Mouse (Mus musculus) G1E (cell line): ENCODE results near the gene Rasal1. TPM values are rescaled to one million over a fixed set of nuclear protein-coding genes. Genes with fewer than 3 reads are reported as not detected.
A peak's percentile ranks its signal among the peaks of the same experiment; 100 is the strongest.

Experiments
- ATAC-seq: 2 replicates; pipeline ENCODE4 v1.8.0; 2016; ENCODE audit warnings: mild to moderate bottlenecking; ENCODE audit not compliant: insufficient number of reproducible peaks, poor library complexity, low FRiP score, severe bottlenecking; ENCODE audit errors: extremely low read depth
- DNase-seq: peaks from one replicate; pipeline ENCODE4 v3.0.0; 2012; ENCODE audit warnings: low spot score
- H3K27me3 ChIP-seq: 2 replicates; pipeline ENCODE4 v1.6.1; 2012; ENCODE audit warnings: mild to moderate bottlenecking, low read length, inconsistent platforms; ENCODE audit not compliant: insufficient read depth
- H3K36me3 ChIP-seq: replicated peaks from 2 replicates; pipeline ENCODE3; 2012; ENCODE audit warnings: mild to moderate bottlenecking, inconsistent platforms
- H3K4me1 ChIP-seq: 2 replicates; pipeline ENCODE4 v1.6.1; 2012; ENCODE audit warnings: low read depth, low read length, inconsistent platforms, mixed read lengths; ENCODE audit not compliant: insufficient read depth
- H3K4me3 ChIP-seq: 2 replicates; pipeline ENCODE4 v1.5.1; 2012; ENCODE audit warnings: low read depth, mild to moderate bottlenecking, inconsistent platforms, low read length, moderate library complexity, mixed read lengths
- H3K9me3 ChIP-seq: replicated peaks from 2 replicates; pipeline ENCODE4 v1.6.1; 2012; ENCODE audit warnings: inconsistent platforms
- CTCF ChIP-seq: IDR thresholded peaks from 2 replicates; pipeline ENCODE4 v1.5.1; 2012; ENCODE audit warnings: low read depth, low read length, inconsistent platforms, mixed read lengths
- GATA1 ChIP-seq: IDR thresholded peaks from 2 replicates; pipeline ENCODE4 v1.6.1; 2012; ENCODE audit warnings: borderline replicate concordance, low read length, inconsistent platforms, mixed read lengths
- GATA2 ChIP-seq: IDR thresholded peaks from 2 replicates; pipeline ENCODE4 v1.6.1; 2012; ENCODE audit warnings: low read depth, low read length, inconsistent platforms, borderline replicate concordance
- POLR2AphosphoS5 ChIP-seq: IDR thresholded peaks from 2 replicates; pipeline ENCODE4 v1.6.1; 2012; ENCODE audit warnings: low read depth, low read length, inconsistent platforms; ENCODE audit not compliant: insufficient replicate concordance
- TAL1 ChIP-seq: conservative IDR thresholded peaks from 2 replicates; pipeline ENCODE4 v1.6.1; 2012; ENCODE audit warnings: low read depth, low read length, inconsistent platforms, mixed read lengths
- polyA plus RNA-seq: library from polyadenylated mRNA; stranded (reverse); fragments of >175 nt; gene quantifications from 2 replicates; pipeline ENCODE4 v1.2.3, GENCODE M21; 2012
- total RNA-seq, 2 experiments: library from RNA; stranded (forward) in 1 of 2; stranded (reverse) in 1 of 2; fragments of 200-1000 nt in 1 of 2; fragments of >200 nt in 1 of 2; fragmentation: Nextera tagmentation in 1 of 2; gene quantifications; 2 replicates each; pipeline ENCODE4 v1.2.3; 2014 to 2017

The Rasal1 gene
- total and polyA plus RNA-seq, 3 experiments: 1.4 to 10.8 (median 5.6) TPM

DNA sequence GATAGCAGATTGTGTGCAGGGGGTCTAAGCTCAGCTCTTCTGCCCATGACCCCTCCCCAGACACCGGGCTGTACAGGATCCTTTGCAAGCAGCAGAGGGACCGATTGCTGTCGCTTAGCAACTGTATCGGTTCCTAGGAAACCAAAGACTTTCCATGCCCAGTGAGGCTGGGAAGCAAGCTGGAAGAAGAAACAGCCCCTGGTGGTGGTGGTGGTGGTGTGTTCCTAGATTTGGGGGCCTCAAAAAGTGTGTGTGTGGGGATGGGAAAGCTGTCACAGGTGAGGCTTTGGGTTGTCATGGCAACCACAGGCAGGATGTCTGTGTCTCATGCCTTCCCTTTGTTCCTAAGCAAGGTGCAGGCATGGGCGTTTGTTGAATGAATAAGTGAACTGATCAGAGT, 12.2 kb downstream of the Rasal1 start:
- ATAC-seq (no peak), DNase-seq (no peak)
- Histone ChIP-seq H3K9me3 (no peaks in the 10 kb centered on the region), H3K4me1 (peaks cover 14% of the 10 kb centered on the region), H3K36me3 (peaks cover 66% of the 10 kb centered on the region), H3K4me3 (no peak overlapping the region), H3K27me3 (peaks cover 19% of the 10 kb centered on the region)
- TF ChIP-seq GATA2: no peak

- H3K27me3 ChIP-seq: peaks cover 27% of the 10 kb centered on the region
- no peak for ATAC-seq
- no peak for TF ChIP-seq CTCF
- TF ChIP-seq POLR2AphosphoS5: no peak
- TF ChIP-seq GATA1: no peak
- TF ChIP-seq TAL1: no peak
- TF ChIP-seq GATA2: no peak
- DNase-seq: no peak
- peaks cover 74% of the 10 kb centered on the region for H3K36me3 ChIP-seq
- no peaks in the 10 kb centered on the region for H3K9me3 ChIP-seq
- no peak overlapping the region for H3K4me3 ChIP-seq
- H3K4me1 ChIP-seq: peaks cover 28% of the 10 kb centered on the region
Measured at GRCm38 (mm10) chr5:120664888-120665287, 16.3 kb downstream of the Rasal1 start.

- ATAC-seq: no peak
- peaks cover 14% of the 10 kb centered on the region; the same call in 1 of the 2 replicates for H3K27me3 ChIP-seq
- DNase-seq: no peak
- peaks cover 62% of the 10 kb centered on the region for H3K36me3 ChIP-seq
- H3K4me1 ChIP-seq: peaks cover 27% of the 10 kb centered on the region
- no peak overlapping the region for H3K4me3 ChIP-seq
- no peaks in the 10 kb centered on the region for H3K9me3 ChIP-seq
- TF ChIP-seq GATA1 (no peak), CTCF (no peak), POLR2AphosphoS5 (no peak), GATA2 (no peak), TAL1 (no peak)
Measured at GRCm38 (mm10) chr5:120668761-120669160, 20.1 kb downstream of the Rasal1 start.

DNA sequence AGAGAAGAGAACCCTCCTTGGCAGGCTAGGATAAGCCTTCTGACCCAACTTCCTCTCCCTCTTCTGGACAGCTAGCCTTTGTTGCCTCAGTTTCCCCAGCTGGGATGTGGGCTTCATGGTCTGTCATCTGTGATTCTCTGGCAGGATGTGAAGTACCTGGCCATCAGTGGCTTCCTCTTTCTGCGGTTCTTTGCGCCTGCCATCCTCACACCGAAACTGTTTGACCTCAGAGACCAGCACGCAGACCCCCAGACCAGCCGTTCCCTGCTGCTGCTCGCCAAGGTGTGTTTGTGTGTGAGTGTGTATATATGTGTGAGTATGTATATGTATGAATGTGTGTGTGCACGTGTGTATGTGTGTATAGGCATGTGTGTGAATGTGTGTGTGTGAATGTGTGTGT, 21.5 kb downstream of the Rasal1 start:
- no peak for ATAC-seq
- H3K27me3 ChIP-seq: peaks cover 19% of the 10 kb centered on the region; the same call in 1 of the 2 replicates
- no peak for DNase-seq

DNA sequence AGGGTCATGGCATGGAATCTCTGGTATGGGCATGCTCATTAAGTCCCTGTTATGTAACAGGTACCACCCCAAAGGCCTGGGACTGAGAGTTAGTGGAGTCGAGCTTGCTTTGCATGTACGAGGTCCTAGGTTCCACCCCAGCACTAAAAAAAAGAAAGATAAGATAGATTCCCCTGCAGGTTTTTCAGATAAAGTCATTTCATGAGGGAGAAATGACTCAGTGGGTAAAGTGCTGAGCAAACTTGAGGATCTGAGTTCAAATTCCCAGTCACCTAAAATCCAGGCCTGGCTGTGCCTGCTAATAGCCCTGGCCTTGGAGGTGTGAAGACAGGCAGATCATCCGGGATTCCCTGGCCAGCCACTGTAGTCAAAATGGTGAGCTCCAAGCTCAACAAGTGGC, 23.3 kb downstream of the Rasal1 start:
- ATAC-seq (no peak), DNase-seq (no peak)
- Histone ChIP-seq H3K4me3 (no peak overlapping the region), H3K36me3 (peaks cover 65% of the 10 kb centered on the region), H3K27me3 (peaks cover 25% of the 10 kb centered on the region; the same call in 1 of the 2 replicates), H3K4me1 (peaks cover 28% of the 10 kb centered on the region), H3K9me3 (no peaks in the 10 kb centered on the region)
- TF ChIP-seq GATA1 (no peak), POLR2AphosphoS5 (no peak), CTCF (no peak), GATA2 (no peak), TAL1 (no peak)

More for the DNA sequence above, 21.5 kb downstream of the Rasal1 start:
- H3K36me3 ChIP-seq: peaks cover 63% of the 10 kb centered on the region
- H3K9me3 ChIP-seq: no peaks in the 10 kb centered on the region
- no peak for TF ChIP-seq CTCF
- TF ChIP-seq GATA1: no peak
- TF ChIP-seq GATA2: no peak
- no peak for TF ChIP-seq POLR2AphosphoS5
- no peak for TF ChIP-seq TAL1
- H3K4me3 ChIP-seq: no peak overlapping the region
- peaks cover 35% of the 10 kb centered on the region for H3K4me1 ChIP-seq

GRCm38 (mm10) chr5:120673626-120674025, 25.0 kb downstream of the Rasal1 start:
- DNase-seq (peak; percentile 64), ATAC-seq (peak; percentile 46; the same call in 1 of the 2 replicates)
- Histone ChIP-seq H3K4me1 (peaks cover 41% of the 10 kb centered on the region), H3K27me3 (peaks cover 21% of the 10 kb centered on the region; the same call in 1 of the 2 replicates), H3K36me3 (peaks cover 72% of the 10 kb centered on the region), H3K9me3 (no peaks in the 10 kb centered on the region), H3K4me3 (no peak overlapping the region)
- TF ChIP-seq CTCF (peak; percentile 85), GATA2 (no peak)
